Mouse (Mus musculus) thymus, adult 2 months (tissue): ENCODE data around the gene Selenoo.

Experiments
- CTCF ChIP-seq: fragments of 200-500 bp; IDR thresholded peaks from 2 replicates; pipeline ENCODE4 v1.5.1; 2012; ENCODE audit warnings: mild to moderate bottlenecking, control low read depth, low read length, moderate library complexity, borderline replicate concordance; ENCODE audit not compliant: control insufficient read depth, poor library complexity, insufficient read depth; ENCODE audit errors: extremely low read depth
- POLR2A ChIP-seq: fragments of 200-500 bp; IDR thresholded peaks from 2 replicates; pipeline ENCODE4 v1.6.1; 2012; ENCODE audit warnings: mild to moderate bottlenecking, low read length, control low read depth, moderate library complexity; ENCODE audit not compliant: control insufficient read depth, poor library complexity, insufficient read depth; ENCODE audit errors: extremely low read depth

- no peak for TF ChIP-seq POLR2A
- TF ChIP-seq CTCF: no peak
Measured at GRCm38 (mm10) chr15:89125351-89125750, 36.5 kb downstream of the Selenoo start.
